In the genomic region with DNA sequence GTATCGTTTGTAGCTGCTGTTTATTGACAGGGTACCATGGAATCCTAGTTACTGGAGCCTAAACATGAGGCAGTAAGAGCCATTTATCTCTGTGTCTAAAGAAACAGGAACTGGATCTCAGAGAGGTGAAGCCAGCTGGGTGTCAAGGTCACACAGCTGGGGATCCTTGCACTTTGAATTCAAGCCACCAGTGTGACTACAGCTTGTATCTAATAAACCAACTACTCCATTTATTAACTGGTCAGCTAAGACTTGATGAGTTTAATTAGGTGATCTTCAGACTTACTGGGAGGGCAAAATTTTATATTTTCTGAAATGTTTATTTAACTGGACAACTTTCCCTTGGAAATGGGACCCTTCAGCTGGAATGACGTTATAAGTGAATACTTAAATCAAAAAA, we compare ENCODE assay signal across 19 mouse cellular contexts.
A peak's percentile ranks its signal among the peaks of the same experiment; 100 is the strongest.
DNase-seq lines count a peak whose midpoint lies in the region; ATAC-seq and TF ChIP-seq lines count a peak whose summit lies in the region.
"Had no signal": no experiment of that assay in that cellular context is flagged by ENCODE, and none has a peak within 500 bp of the region (broad histone marks: within the 10 kb centered on the region; RNA-seq: fewer than 3 reads in every experiment).

No protein-coding gene starts in this region.

- TF ChIP-seq CTCF in lung, embryonic 14.5 days (IDR thresholded peaks at IDR 0.05; ENCODE audit: low read depth), result no peak

- H3K27me3 ChIP-seq in lung, embryonic 14.5 days (ENCODE audit: insufficient read depth, low read length), result no peaks in the 10 kb centered on the region
- H3K27me3 ChIP-seq in hindbrain, embryonic 10.5 days (ENCODE audit: insufficient read depth, poor library complexity, severe bottlenecking), result peaks cover 5% of the 10 kb centered on the region; the same call in 1 of the 2 replicates
- H3K27me3 ChIP-seq: heart, embryonic 12.5 days; hindbrain, embryonic 15.5 days had no signal

- no peak overlapping the region for H3K4me2 ChIP-seq in lung, embryonic 14.5 days
- H3K4me2 ChIP-seq: embryonic facial prominence, embryonic 15.5 days; heart, embryonic 12.5 days; hindbrain, embryonic 15.5 days had no signal

- H3K9me3 ChIP-seq in lung, embryonic 14.5 days (ENCODE audit: low read depth, low read length), result no peaks in the 10 kb centered on the region
- H3K9me3 ChIP-seq in hindbrain, embryonic 10.5 days, result no peaks in the 10 kb centered on the region
- H3K9me3 ChIP-seq: embryonic facial prominence, embryonic 15.5 days; forebrain, embryonic 10.5 days; heart, embryonic 12.5 days; hindbrain, embryonic 15.5 days had no signal

- DNase-seq in embryo, embryonic 11 days, result peak; percentile 25
- no peak for DNase-seq in embryo, embryonic 9.5 days (ENCODE audit: extremely low spot score)
- peak; percentile 85 for DNase-seq in lung, embryonic 14.5 days
- DNase-seq in lung, postnatal 14 days, result no peak
- DNase-seq in lung, postnatal 10 days, result peak; percentile 44
- DNase-seq in lung, adult 18-20 months, result no peak
- DNase-seq in mesoderm, embryonic 11.5 days (ENCODE audit: low read depth, low spot score), result peak; percentile 15
- no peak for DNase-seq in hindbrain, embryonic 10.5 days (ENCODE audit: low spot score)
- DNase-seq: adrenal gland, adult 2 months; adrenal gland, postnatal 36 days; cerebellum, adult 2 months; cerebellum, postnatal 14 days; gastrocnemius, adult 2 months; gastrocnemius, postnatal 25 days had no signal

- WGBS in lung, embryonic 14.5 days, result 16% methylated on average over 2 of the region's 2 CpGs
- 65% methylated on average over 2 of the region's 2 CpGs for WGBS in hindbrain, embryonic 10.5 days

- peak; percentile 86 for ATAC-seq in lung, embryonic 14.5 days (ENCODE audit: insufficient read depth)

- no peak overlapping the region for H3K9ac ChIP-seq in lung, embryonic 14.5 days
- H3K9ac ChIP-seq: embryonic facial prominence, embryonic 15.5 days; heart, embryonic 12.5 days; hindbrain, embryonic 15.5 days had no signal

- no peak overlapping the region for H3K4me3 ChIP-seq in lung, embryonic 14.5 days (ENCODE audit: low read depth, low read length)
- no peak overlapping the region for H3K4me3 ChIP-seq in hindbrain, embryonic 10.5 days
- H3K4me3 ChIP-seq: embryonic facial prominence, embryonic 15.5 days; erythroblast, embryonic 14.5 days; forebrain, embryonic 10.5 days; gastrocnemius, adult 2 months; heart, embryonic 12.5 days; hindbrain, embryonic 15.5 days had no signal

- H3K27ac ChIP-seq in lung, embryonic 14.5 days (ENCODE audit: low read depth), result no peak overlapping the region
- no peak overlapping the region for H3K27ac ChIP-seq in hindbrain, embryonic 10.5 days
- H3K27ac ChIP-seq: embryonic facial prominence, embryonic 15.5 days; gastrocnemius, adult 2 months; hindbrain, embryonic 15.5 days had no signal

- no peaks in the 10 kb centered on the region for H3K36me3 ChIP-seq in lung, embryonic 14.5 days (ENCODE audit: insufficient read depth)
- H3K36me3 ChIP-seq in hindbrain, embryonic 10.5 days, result no peaks in the 10 kb centered on the region
- H3K36me3 ChIP-seq: embryonic facial prominence, embryonic 15.5 days; forebrain, embryonic 10.5 days; heart, embryonic 12.5 days; hindbrain, embryonic 15.5 days had no signal

- no peaks in the 10 kb centered on the region for H3K4me1 ChIP-seq in lung, embryonic 14.5 days (ENCODE audit: insufficient read depth)
- peaks cover 10% of the 10 kb centered on the region; the same call in 1 of the 2 replicates for H3K4me1 ChIP-seq in hindbrain, embryonic 10.5 days (replicated peaks)
- H3K4me1 ChIP-seq: embryonic facial prominence, embryonic 15.5 days; hindbrain, embryonic 15.5 days had no signal

Comparison
In these comparisons a context has a peak if more than half of its experiments do, and no peak if none do; other contexts are left out.
1. DNase-seq: peak in embryo, embryonic 11 days (single experiment), lung, embryonic 14.5 days (single experiment), lung, postnatal 10 days (single experiment) and mesoderm, embryonic 11.5 days (single experiment); none in embryo, embryonic 9.5 days (single experiment), lung, postnatal 14 days (single experiment), lung, adult 18-20 months (0 of 2) and hindbrain, embryonic 10.5 days (single experiment).